Mouse (Mus musculus) embryonic fibroblast, embryonic 13.5 days (primary cell): ENCODE results near the gene Cntf.

Experiments used
- CTCF ChIP-seq: IDR thresholded peaks from 2 replicates; pipeline ENCODE4 v1.5.1; 2011; ENCODE audit warnings: mild to moderate bottlenecking, control low read depth, low read length, moderate library complexity, borderline replicate concordance; ENCODE audit not compliant: insufficient read depth
- POLR2A ChIP-seq: IDR thresholded peaks from 2 replicates; pipeline ENCODE4 v1.6.1; 2011; ENCODE audit warnings: low read depth, mild to moderate bottlenecking, control low read depth, low read length, moderate library complexity

DNA sequence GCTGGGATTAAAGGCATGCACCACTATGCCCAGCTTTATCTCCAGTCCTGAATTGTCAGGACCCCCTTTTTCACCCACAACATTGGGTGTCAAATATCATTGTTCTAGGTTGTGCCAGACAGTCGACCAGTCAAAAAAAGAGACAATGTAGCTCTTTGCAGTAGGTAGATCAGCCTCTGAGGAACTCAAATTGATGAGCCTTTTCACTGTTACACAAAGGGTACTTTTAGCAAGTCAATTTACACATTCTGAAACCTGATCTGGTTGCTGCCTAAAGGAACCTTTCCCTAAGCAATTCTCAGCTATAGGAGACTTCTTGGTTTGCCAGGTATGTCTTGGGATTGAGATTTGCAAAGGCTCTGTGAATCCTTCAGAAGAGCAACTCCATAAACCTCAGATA, 34.4 kb downstream of the Cntf start:
- TF ChIP-seq CTCF (no peak), POLR2A (no peak)
